Mouse (Mus musculus) stomach, postnatal 0 days (tissue): ENCODE measurements at regions not wholly inside any gene's neighbourhood (a gene's known extent, or its start where the extent isn't known, plus 50 kb on each side); places are given as distances from the start of the nearest gene placed in this dataset.

Experiments used
- ATAC-seq: fragments of 200-750 bp; cut with Nextera tagmentation; 2 replicates; pipeline ENCODE4 v1.8.0; 2017; ENCODE audit not compliant: low FRiP score, low TSS enrichment
- DNase-seq: peaks from one replicate; pipeline ENCODE4 v3.0.0-alpha.2; 2016; ENCODE audit warnings: low spot score
- H3K27ac ChIP-seq: fragments of 300-500 bp; sonication (generic); replicated peaks from 2 replicates; pipeline ENCODE4 v1.5.1; 2014; ENCODE audit warnings: mild to moderate bottlenecking, control low read depth
- H3K27me3 ChIP-seq: fragments of 300-500 bp; sonication (generic); 2 replicates; pipeline ENCODE4 v1.6.1; 2014; ENCODE audit warnings: low read length; ENCODE audit not compliant: control insufficient read depth, insufficient read depth
- H3K36me3 ChIP-seq: fragments of 300-500 bp; sonication (generic); 2 replicates; pipeline ENCODE4 v1.6.1; 2014; ENCODE audit warnings: low read length, mixed read lengths; ENCODE audit not compliant: control insufficient read depth, insufficient read depth
- H3K4me1 ChIP-seq: fragments of 300-500 bp; sonication (generic); replicated peaks from 2 replicates; pipeline ENCODE4 v1.6.1; 2014; ENCODE audit warnings: antibody characterized with exemption; ENCODE audit not compliant: control insufficient read depth, insufficient read depth
- H3K4me2 ChIP-seq: fragments of 300-500 bp; sonication (generic); replicated peaks from 2 replicates; pipeline ENCODE4 v1.6.1; 2014; ENCODE audit warnings: low read depth, mild to moderate bottlenecking, control low read depth, moderate library complexity
- H3K4me3 ChIP-seq: fragments of 300-500 bp; sonication (generic); 2 replicates; pipeline ENCODE4 v1.5.1; 2014; ENCODE audit warnings: low read depth, low read length, control low read depth
- H3K9ac ChIP-seq: fragments of 300-500 bp; sonication (generic); 2 replicates; pipeline ENCODE4 v1.6.1; 2014; ENCODE audit warnings: mild to moderate bottlenecking, low read length, control low read depth, mixed read lengths
- H3K9me3 ChIP-seq: fragments of 300-500 bp; sonication (generic); 2 replicates; pipeline ENCODE4 v1.6.1; 2016; ENCODE audit warnings: low read length; ENCODE audit not compliant: control insufficient read depth
- CTCF ChIP-seq: IDR thresholded peaks from 2 replicates; pipeline ENCODE4 v1.5.1; 2016; ENCODE audit warnings: antibody characterized with exemption, low read depth, mild to moderate bottlenecking, moderate library complexity
- EP300 ChIP-seq: optimal IDR thresholded peaks from 2 replicates; pipeline ENCODE3; 2016; ENCODE audit warnings: antibody characterized with exemption
- WGBS: fragments of 180-500 bp; shearing (Covaris S2); extraction: QIAGEN DNeasy Blood & Tissue Kit; methylation state at CpG from one replicate; pipeline ENCODE4 v1.1.7; 2014; 5-methylcytosine and 5-hydroxymethylcytosine counted together

DNA sequence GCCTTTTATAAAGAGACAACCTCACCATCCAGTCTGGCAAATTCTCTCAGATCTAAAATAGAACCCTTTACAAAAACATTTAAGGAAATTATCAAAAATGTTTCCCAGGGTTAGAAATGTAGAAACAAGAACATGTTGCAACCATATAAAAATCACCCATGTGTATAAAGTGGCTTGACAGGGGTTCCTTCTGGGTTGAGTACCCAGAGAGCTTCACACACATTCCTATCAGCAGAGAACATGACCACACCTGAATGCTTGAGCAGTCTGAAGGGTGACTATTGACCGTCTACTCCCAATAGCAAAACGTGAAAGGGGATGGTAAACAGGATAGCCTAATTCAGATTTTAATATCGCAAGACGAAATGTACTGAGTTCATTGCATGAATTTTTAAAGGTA, 57.8 kb upstream of the Zfand5 start:
- Histone ChIP-seq H3K36me3 (no peaks in the 10 kb centered on the region), H3K27me3 (no peaks in the 10 kb centered on the region), H3K9me3 (no peaks in the 10 kb centered on the region), H3K27ac (no peak overlapping the region), H3K4me1 (no peaks in the 10 kb centered on the region), H3K4me2 (no peak overlapping the region), H3K9ac (no peak overlapping the region), H3K4me3 (no peak overlapping the region)
- ATAC-seq (no peak), DNase-seq (no peak)
- TF ChIP-seq CTCF: no peak
- no peak for TF ChIP-seq EP300
- 81% methylated on average over 4 of the region's 4 CpGs for WGBS

DNA sequence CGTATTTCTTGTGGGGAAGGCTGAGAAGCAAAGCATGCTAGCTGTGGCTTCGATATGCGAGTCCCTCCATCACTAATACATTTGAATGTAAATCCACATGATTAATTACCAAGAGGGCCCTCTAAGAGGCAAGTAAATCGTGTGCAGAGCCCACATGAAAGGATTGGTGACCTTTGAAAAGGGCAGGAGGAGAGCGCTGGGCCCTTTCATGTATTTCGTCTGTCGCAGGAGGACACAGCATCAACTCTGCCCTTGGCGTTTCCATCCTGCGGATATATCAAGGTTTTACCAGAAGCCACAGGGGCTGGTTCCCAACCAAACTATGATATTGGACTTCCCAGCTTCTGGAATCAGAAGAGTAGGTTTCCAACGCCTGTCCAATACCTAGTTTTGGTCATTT, 78.6 kb upstream of the Zfand5 start:
- DNase-seq: no peak
- H3K9ac ChIP-seq: no peak overlapping the region
- no peak overlapping the region for H3K27ac ChIP-seq
- H3K4me3 ChIP-seq: no peak overlapping the region
- no peaks in the 10 kb centered on the region for H3K27me3 ChIP-seq
- no peaks in the 10 kb centered on the region for H3K4me1 ChIP-seq
- no peak for ATAC-seq
- H3K9me3 ChIP-seq: no peaks in the 10 kb centered on the region
- no peak overlapping the region for H3K4me2 ChIP-seq
- TF ChIP-seq CTCF (no peak), EP300 (no peak)
- H3K36me3 ChIP-seq: no peaks in the 10 kb centered on the region
- WGBS: 67% methylated on average over 10 of the region's 10 CpGs

DNA sequence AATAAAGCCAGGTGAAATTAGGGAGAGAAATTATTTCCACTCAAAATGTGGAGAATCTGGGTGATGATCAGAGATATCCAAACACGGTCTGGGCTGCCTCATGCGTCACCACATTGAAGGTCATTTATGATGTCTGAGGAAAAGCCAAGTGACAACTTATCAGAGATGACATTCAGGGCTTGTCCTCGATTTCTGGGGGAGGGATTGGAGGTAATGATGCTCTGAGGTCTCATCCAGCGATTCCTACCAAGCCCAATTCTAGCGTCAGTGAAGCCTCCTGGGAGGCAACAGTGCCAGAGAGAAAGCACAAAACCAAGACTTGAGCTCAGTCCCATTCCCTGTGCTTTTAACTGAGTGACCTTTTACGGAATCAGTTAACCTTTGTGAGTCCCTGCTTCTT, 79.5 kb upstream of the Zfand5 start:
- 83% methylated on average over 6 of the region's 6 CpGs for WGBS
- no peak overlapping the region for H3K4me3 ChIP-seq
- ATAC-seq (no peak), DNase-seq (no peak)
- H3K27ac ChIP-seq: no peak overlapping the region
- no peak for TF ChIP-seq CTCF
- TF ChIP-seq EP300: no peak
- no peak overlapping the region for H3K4me2 ChIP-seq
- no peaks in the 10 kb centered on the region for H3K36me3 ChIP-seq
- no peaks in the 10 kb centered on the region for H3K4me1 ChIP-seq
- H3K27me3 ChIP-seq: no peaks in the 10 kb centered on the region
- no peak overlapping the region for H3K9ac ChIP-seq
- no peaks in the 10 kb centered on the region for H3K9me3 ChIP-seq

DNA sequence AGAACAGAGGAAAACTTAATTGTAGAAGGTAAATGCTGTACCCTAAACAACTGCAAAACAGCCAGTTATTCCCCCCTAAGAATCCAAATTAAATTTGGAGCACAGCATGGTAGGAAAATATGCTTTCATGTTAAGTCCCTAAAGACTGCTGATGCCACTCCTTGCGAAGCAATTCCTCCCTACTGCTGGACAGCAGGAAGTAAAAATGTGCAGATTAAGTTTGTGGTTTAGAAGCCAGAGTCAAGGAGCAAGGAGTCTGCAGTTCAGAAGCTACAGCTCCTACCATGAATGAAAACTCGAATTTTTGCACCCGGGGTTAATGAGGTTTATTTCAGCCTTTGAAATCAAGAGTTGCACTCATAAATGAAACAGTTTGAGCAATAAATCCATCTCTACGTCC, 82.9 kb upstream of the Zfand5 start:
- DNase-seq (no peak), ATAC-seq (no peak)
- H3K27me3 ChIP-seq: no peaks in the 10 kb centered on the region
- H3K9me3 ChIP-seq: no peaks in the 10 kb centered on the region
- TF ChIP-seq CTCF (no peak), EP300 (no peak)
- WGBS: 64% methylated on average over 4 of the region's 4 CpGs
- no peak overlapping the region for H3K4me3 ChIP-seq
- H3K9ac ChIP-seq: no peak overlapping the region
- H3K4me1 ChIP-seq: no peaks in the 10 kb centered on the region
- no peak overlapping the region for H3K27ac ChIP-seq
- no peaks in the 10 kb centered on the region for H3K36me3 ChIP-seq
- no peak overlapping the region for H3K4me2 ChIP-seq

DNA sequence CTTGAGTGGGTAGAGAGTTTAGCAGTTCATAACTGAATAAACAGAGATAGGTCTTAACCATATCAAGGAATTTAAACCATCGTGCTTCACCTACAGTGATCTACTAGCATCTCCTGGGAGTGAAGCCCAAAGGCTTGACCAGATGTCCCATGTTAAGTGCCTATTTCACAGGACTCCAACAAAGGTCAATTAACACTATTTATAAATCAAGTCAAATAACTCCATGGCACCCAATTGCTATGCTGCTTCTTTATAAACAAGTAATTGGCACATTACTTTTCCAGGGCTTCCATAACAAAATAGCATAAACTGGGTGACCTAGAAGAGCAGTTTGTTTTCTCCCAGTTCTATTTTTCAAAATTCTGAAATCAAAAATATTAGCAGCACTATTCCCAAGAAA, 85.4 kb upstream of the Zfand5 start:
- H3K36me3 ChIP-seq: no peaks in the 10 kb centered on the region
- no peaks in the 10 kb centered on the region for H3K27me3 ChIP-seq
- no peaks in the 10 kb centered on the region for H3K9me3 ChIP-seq
- TF ChIP-seq CTCF (no peak), EP300 (no peak)
- H3K4me1 ChIP-seq: no peaks in the 10 kb centered on the region
- DNase-seq: no peak
- 76% methylated on average over 1 of the region's 1 CpGs for WGBS
- no peak overlapping the region for H3K4me3 ChIP-seq
- ATAC-seq: no peak
- H3K4me2 ChIP-seq: no peak overlapping the region
- H3K9ac ChIP-seq: no peak overlapping the region
- H3K27ac ChIP-seq: no peak overlapping the region

DNA sequence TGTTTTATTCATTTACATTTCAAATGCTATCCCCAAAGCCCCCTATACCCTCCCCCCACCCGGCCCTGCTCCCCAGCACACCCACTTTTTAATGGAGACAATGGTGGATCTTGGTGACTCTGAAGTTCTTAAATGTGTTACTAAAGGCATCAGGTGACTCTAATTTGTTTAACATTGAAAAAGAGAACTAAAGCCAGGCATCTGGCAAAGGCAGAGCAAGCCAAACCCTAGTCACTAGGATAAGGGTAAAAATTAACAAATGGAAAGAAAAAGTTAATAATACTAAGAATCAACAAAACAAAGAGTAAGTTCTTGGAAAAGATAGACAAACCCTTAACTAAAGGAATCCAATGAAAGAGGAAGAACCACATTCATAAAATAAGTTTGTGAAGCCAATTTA, 86.1 kb upstream of the Zfand5 start:
- H3K27me3 ChIP-seq: no peaks in the 10 kb centered on the region
- no peaks in the 10 kb centered on the region for H3K36me3 ChIP-seq
- ATAC-seq (no peak), DNase-seq (no peak)
- TF ChIP-seq CTCF: no peak
- TF ChIP-seq EP300: no peak
- H3K4me3 ChIP-seq: no peak overlapping the region
- no peaks in the 10 kb centered on the region for H3K4me1 ChIP-seq
- H3K4me2 ChIP-seq: no peak overlapping the region
- H3K9me3 ChIP-seq: no peaks in the 10 kb centered on the region
- H3K27ac ChIP-seq: no peak overlapping the region
- WGBS: 76% methylated on average over 1 of the region's 1 CpGs
- no peak overlapping the region for H3K9ac ChIP-seq

DNA sequence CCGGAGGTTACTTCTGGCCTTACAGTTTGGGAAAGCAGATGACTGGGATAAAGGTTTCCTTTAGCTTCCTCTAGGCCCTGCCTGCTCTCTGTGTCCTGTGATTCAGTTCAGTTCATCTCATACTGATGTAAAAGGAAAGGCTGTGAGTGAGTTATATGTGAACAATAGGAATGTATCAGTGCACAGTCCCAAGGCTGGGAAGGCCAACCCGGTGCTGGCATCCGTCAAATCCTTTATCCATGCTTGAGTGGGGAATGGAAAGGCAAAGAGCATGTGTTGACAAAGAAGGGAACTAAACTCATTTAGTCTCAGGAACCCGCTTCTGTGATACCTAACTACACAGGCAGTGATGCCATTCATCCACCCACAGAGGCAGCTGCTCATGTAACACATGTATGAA, 89.0 kb upstream of the Zfand5 start:
- H3K36me3 ChIP-seq: no peaks in the 10 kb centered on the region
- WGBS: 84% methylated on average over 4 of the region's 4 CpGs
- ATAC-seq: no peak
- no peak overlapping the region for H3K4me3 ChIP-seq
- H3K27me3 ChIP-seq: no peaks in the 10 kb centered on the region
- no peak for DNase-seq
- H3K9me3 ChIP-seq: no peaks in the 10 kb centered on the region
- no peak overlapping the region for H3K9ac ChIP-seq
- H3K4me2 ChIP-seq: no peak overlapping the region
- H3K4me1 ChIP-seq: no peaks in the 10 kb centered on the region
- no peak for TF ChIP-seq EP300
- TF ChIP-seq CTCF: no peak
- H3K27ac ChIP-seq: no peak overlapping the region
